Comparison of ENCODE assay signal across 8 mouse cellular contexts in genomic region chr5:37893639-37894550, GRCm38 (mm10).
DNase-seq lines count a peak whose midpoint lies in the region; ATAC-seq lines count a peak whose summit lies in the region.

No protein-coding gene starts in this region.

- DNase-seq in heart, adult 11 months, result peak; percentile 92
- DNase-seq in heart, postnatal 36 days, result no peak
- DNase-seq in hindbrain, embryonic 14.5 days (ENCODE audit: low spot score), result peak; percentile 49
- DNase-seq in left cerebral cortex, postnatal 25 days (ENCODE audit: low spot score in 2 of 2), result no peak
- DNase-seq in adrenal gland, adult 2 months, result no peak

- peak overlapping the region; percentile 32 for H3K4me3 ChIP-seq in embryonic facial prominence, embryonic 13.5 days
- H3K4me3 ChIP-seq in hindbrain, embryonic 14.5 days (replicated peaks; ENCODE audit: low read length), result peak overlapping the region; percentile 3; the same call in 1 of the 2 replicates
- H3K4me3 ChIP-seq in midbrain, embryonic 15.5 days, result peak overlapping the region; percentile 11

- intact Hi-C loops in heart, postnatal 36 days (cut with DNase I), result no loop called here
- intact Hi-C loops in left cerebral cortex, postnatal 25 days (cut with DNase I), result no loop called here

- peak overlapping the region; percentile 38; the same call in 1 of the 2 replicates for H3K9ac ChIP-seq in embryonic facial prominence, embryonic 13.5 days
- 0 out of 2 replicates have a peak overlapping the region, but pooled peaks have one; percentile 9 for H3K9ac ChIP-seq in hindbrain, embryonic 14.5 days
- no peak overlapping the region for H3K9ac ChIP-seq in midbrain, embryonic 15.5 days

- WGBS in embryonic facial prominence, embryonic 13.5 days, result under 1% methylated on average over 36 of the region's 36 CpGs
- WGBS in hindbrain, embryonic 14.5 days, result 5% methylated on average over 36 of the region's 36 CpGs
- WGBS in midbrain, embryonic 15.5 days, result 5% methylated on average over 36 of the region's 36 CpGs

- peak overlapping the region; percentile 51 for H3K27ac ChIP-seq in embryonic facial prominence, embryonic 13.5 days
- H3K27ac ChIP-seq in hindbrain, embryonic 14.5 days, result no peak overlapping the region
- no peak overlapping the region for H3K27ac ChIP-seq in midbrain, embryonic 15.5 days

- H3K27me3 ChIP-seq in embryonic facial prominence, embryonic 13.5 days, result peaks cover 60% of the 10 kb centered on the region
- H3K27me3 ChIP-seq in hindbrain, embryonic 14.5 days (ENCODE audit: control insufficient read depth, insufficient read depth, low read length), result peaks cover 42% of the 10 kb centered on the region
- H3K27me3 ChIP-seq in midbrain, embryonic 15.5 days (replicated peaks), result peaks cover 46% of the 10 kb centered on the region

- no peaks in the 10 kb centered on the region for H3K36me3 ChIP-seq in embryonic facial prominence, embryonic 13.5 days
- no peaks in the 10 kb centered on the region for H3K36me3 ChIP-seq in hindbrain, embryonic 14.5 days (replicated peaks; ENCODE audit: control insufficient read depth, insufficient read depth)
- H3K36me3 ChIP-seq in midbrain, embryonic 15.5 days (replicated peaks), result no peaks in the 10 kb centered on the region

- peak; percentile 65 for ATAC-seq in embryonic facial prominence, embryonic 13.5 days (ENCODE audit: insufficient number of reproducible peaks, insufficient read depth, low FRiP score, low TSS enrichment, low read depth)
- ATAC-seq in hindbrain, embryonic 14.5 days (ENCODE audit: low FRiP score), result no peak; the same call in 1 of the 2 replicates
- ATAC-seq in midbrain, embryonic 15.5 days (replicated peaks), result peak; percentile 31
- ATAC-seq in erythroblast, adult 5-6 weeks (replicated peaks; ENCODE audit: low FRiP score, poor library complexity, severe bottlenecking), result no peak

- peak overlapping the region; percentile 56 for H3K4me2 ChIP-seq in embryonic facial prominence, embryonic 13.5 days
- peak overlapping the region; percentile 43 for H3K4me2 ChIP-seq in hindbrain, embryonic 14.5 days (replicated peaks)
- H3K4me2 ChIP-seq in midbrain, embryonic 15.5 days, result peak overlapping the region; percentile 46

- H3K4me1 ChIP-seq in embryonic facial prominence, embryonic 13.5 days, result peaks cover 69% of the 10 kb centered on the region
- peaks cover 34% of the 10 kb centered on the region for H3K4me1 ChIP-seq in hindbrain, embryonic 14.5 days (replicated peaks; ENCODE audit: control insufficient read depth, insufficient read depth, low read length)
- peaks cover 42% of the 10 kb centered on the region for H3K4me1 ChIP-seq in midbrain, embryonic 15.5 days

- no peaks in the 10 kb centered on the region for H3K9me3 ChIP-seq in embryonic facial prominence, embryonic 13.5 days
- no peaks in the 10 kb centered on the region for H3K9me3 ChIP-seq in hindbrain, embryonic 14.5 days (ENCODE audit: control insufficient read depth, low read length)
- H3K9me3 ChIP-seq in midbrain, embryonic 15.5 days, result no peaks in the 10 kb centered on the region

Comparison
In these comparisons a context has a peak if more than half of its experiments do, and no peak if none do; other contexts are left out.
1. DNase-seq: peak in heart, adult 11 months (single experiment) and hindbrain, embryonic 14.5 days (single experiment); none in heart, postnatal 36 days (0 of 2), left cerebral cortex, postnatal 25 days (0 of 2) and adrenal gland, adult 2 months (single experiment).
2. ATAC-seq: peak in embryonic facial prominence, embryonic 13.5 days (single experiment) and midbrain, embryonic 15.5 days (single experiment); none in hindbrain, embryonic 14.5 days (single experiment) and erythroblast, adult 5-6 weeks (single experiment).
3. Peak in every context shown above with its lines, with median percentiles within 50 percentile points of each other: H3K4me2 ChIP-seq and H3K4me3 ChIP-seq.